Mouse (Mus musculus) embryonic fibroblast, embryonic 13.5 days (primary cell): ENCODE data around the gene Spata25.

Experiments used
- CTCF ChIP-seq: IDR thresholded peaks from 2 replicates; pipeline ENCODE4 v1.5.1; 2011; ENCODE audit warnings: mild to moderate bottlenecking, control low read depth, low read length, moderate library complexity, borderline replicate concordance; ENCODE audit not compliant: insufficient read depth
- POLR2A ChIP-seq: IDR thresholded peaks from 2 replicates; pipeline ENCODE4 v1.6.1; 2011; ENCODE audit warnings: low read depth, mild to moderate bottlenecking, control low read depth, low read length, moderate library complexity

DNA sequence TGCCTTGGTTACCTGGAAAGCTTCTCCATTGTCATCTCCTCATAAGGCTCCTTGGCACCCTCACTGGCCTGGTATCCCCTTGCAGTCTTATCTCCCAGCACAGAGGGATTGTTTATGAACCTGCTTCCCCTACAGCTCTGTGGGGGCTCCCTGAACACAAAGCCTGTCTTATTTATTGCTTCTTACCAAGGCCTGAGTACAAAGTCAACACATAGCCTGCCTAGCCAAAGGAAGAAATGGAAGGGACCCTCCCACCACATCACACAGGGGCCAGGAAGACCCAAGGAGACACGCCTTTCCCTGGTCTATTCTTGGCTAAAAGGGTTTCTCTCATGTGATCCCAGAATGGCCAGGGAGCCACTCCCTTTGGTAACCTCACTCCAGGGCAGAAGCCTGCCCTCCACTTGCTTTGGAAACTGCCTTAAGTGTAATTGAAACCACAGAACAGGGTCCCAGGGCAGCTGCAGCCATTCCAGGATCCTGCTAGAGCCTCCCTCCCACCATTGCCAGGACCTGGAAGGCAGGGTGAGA, 46.0 kb upstream of the Spata25 start:
- no peak for TF ChIP-seq CTCF
- TF ChIP-seq POLR2A: 0 out of 2 replicates have a peak, but pooled peaks have one; percentile 50
